Mouse (Mus musculus) heart, postnatal 0 days (tissue): ENCODE data around the gene Gjc1. TPM values are rescaled to one million over a fixed set of nuclear protein-coding genes. Genes with fewer than 3 reads are reported as not detected.

Source experiments
- ATAC-seq: fragments of 200-750 bp; cut with Nextera tagmentation; 2 replicates; pipeline ENCODE4 v1.8.0; 2017; ENCODE audit warnings: low read depth, moderate number of reproducible peaks, moderate library complexity; ENCODE audit not compliant: insufficient read depth
- DNase-seq: peaks from one replicate; pipeline ENCODE4 v3.0.0-alpha.2; 2016; ENCODE audit warnings: low spot score
- H3K27ac ChIP-seq: fragments of 300-500 bp; sonication (generic); 2 replicates; pipeline ENCODE4 v1.5.1; 2014; ENCODE audit warnings: low read depth, mild to moderate bottlenecking
- H3K27me3 ChIP-seq: fragments of 300-500 bp; sonication (generic); 2 replicates; pipeline ENCODE4 v1.6.1; 2014; ENCODE audit warnings: low read length, mixed read lengths; ENCODE audit not compliant: control insufficient read depth, insufficient read depth
- H3K36me3 ChIP-seq: fragments of 300-500 bp; sonication (generic); replicated peaks from 2 replicates; pipeline ENCODE4 v1.6.1; 2014; ENCODE audit warnings: low read length, mixed read lengths; ENCODE audit not compliant: control insufficient read depth, insufficient read depth
- H3K4me1 ChIP-seq: fragments of 300-500 bp; sonication (generic); 2 replicates; pipeline ENCODE4 v1.6.1; 2014; ENCODE audit warnings: antibody characterized with exemption; ENCODE audit not compliant: control insufficient read depth, insufficient read depth
- H3K4me2 ChIP-seq: fragments of 300-500 bp; sonication (generic); 2 replicates; pipeline ENCODE4 v1.6.1; 2014; ENCODE audit warnings: low read depth, mild to moderate bottlenecking, low read length, moderate library complexity
- H3K4me3 ChIP-seq: fragments of 300-500 bp; sonication (generic); 2 replicates; pipeline ENCODE4 v1.5.1; 2014; ENCODE audit warnings: low read depth, low read length
- H3K9ac ChIP-seq: fragments of 300-500 bp; sonication (generic); replicated peaks from 2 replicates; pipeline ENCODE4 v1.6.1; 2014; ENCODE audit warnings: low read depth, low read length, mixed read lengths
- H3K9me3 ChIP-seq: fragments of 300-500 bp; sonication (generic); replicated peaks from 2 replicates; pipeline ENCODE4 v1.6.1; 2016; ENCODE audit warnings: low read length; ENCODE audit not compliant: control insufficient read depth
- CTCF ChIP-seq: IDR thresholded peaks from 2 replicates; pipeline ENCODE4 v1.5.1; 2016; ENCODE audit warnings: antibody characterized with exemption, control low read depth, low read depth
- EP300 ChIP-seq: IDR thresholded peaks from 2 replicates; pipeline ENCODE4 v1.6.1; 2016; ENCODE audit warnings: antibody characterized with exemption, low read depth
- WGBS: fragments of 180-500 bp; shearing (Covaris S2); extraction: QIAGEN DNeasy Blood & Tissue Kit; methylation state at CpG from one replicate; pipeline ENCODE4 v1.1.7; 2014; 5-methylcytosine and 5-hydroxymethylcytosine counted together
- polyA plus RNA-seq: library from polyadenylated mRNA; unstranded; fragments of >200 nt; fragmentation: Nextera tagmentation; extraction: Ambion mirVana; gene quantifications from 2 replicates; pipeline ENCODE4 v1.2.1, GENCODE M21; 2015
- total RNA-seq: library from RNA; depleted of rRNA; stranded (reverse); fragments of >200 nt; gene quantifications from 2 replicates; pipeline ENCODE4 v1.2.3, GENCODE M21; 2014; ENCODE audit warnings: low replicate concordance

Gene Gjc1
- total and polyA plus RNA-seq, 2 experiments from 2014 or later = 19.2 to 42.7 TPM

- Histone ChIP-seq H3K4me3 (no peak overlapping the region), H3K27ac (no peak overlapping the region), H3K4me2 (no peak overlapping the region), H3K9me3 (no peaks in the 10 kb centered on the region), H3K4me1 (peaks cover 7% of the 10 kb centered on the region), H3K9ac (no peak overlapping the region), H3K27me3 (peaks cover 5% of the 10 kb centered on the region; the same call in 1 of the 2 replicates), H3K36me3 (no peaks in the 10 kb centered on the region)
- WGBS = 75% methylated on average over 11 of the region's 11 CpGs
- DNase-seq = no peak
- no peak for TF ChIP-seq CTCF
- no peak for TF ChIP-seq EP300
- ATAC-seq = no peak
Observed at GRCm38 (mm10) chr11:102763009-102763767, 56.3 kb downstream of the Gjc1 start.

GRCm38 (mm10) chr11:102762248-102762647 lies 57.3 kb downstream of the Gjc1 start:
- peak overlapping the region; percentile 73 for H3K4me3 ChIP-seq
- peaks cover 7% of the 10 kb centered on the region for H3K4me1 ChIP-seq
- ATAC-seq = no peak

GRCm38 (mm10) chr11:102761309-102762210 lies 57.9 kb downstream of the Gjc1 start, which contains the start of gene Adam11:
TSS of gene Adam11 (plus strand) at chr11:102761439.
- no peak for TF ChIP-seq CTCF
- TF ChIP-seq EP300 = no peak
- ATAC-seq (peak; percentile 50), DNase-seq (no peak)
- peaks cover 7% of the 10 kb centered on the region for H3K4me1 ChIP-seq
- no peaks in the 10 kb centered on the region for H3K9me3 ChIP-seq
- peak within 1 kb of the TSS; percentile 73 for H3K4me3 ChIP-seq
- H3K9ac ChIP-seq = peak within 1 kb of the TSS; percentile 65
- WGBS = under 1% methylated on average over 45 of the region's 76 CpGs
- H3K27me3 ChIP-seq = peaks cover 5% of the 10 kb centered on the region; the same call in 1 of the 2 replicates
- H3K36me3 ChIP-seq = no peaks in the 10 kb centered on the region
- H3K27ac ChIP-seq = no peak within 1 kb of the TSS
- peak within 1 kb of the TSS; percentile 100 for H3K4me2 ChIP-seq

More at GRCm38 (mm10) chr11:102762248-102762647, 57.3 kb downstream of the Gjc1 start:
- Histone ChIP-seq H3K27ac (no peak overlapping the region), H3K27me3 (peaks cover 5% of the 10 kb centered on the region; the same call in 1 of the 2 replicates), H3K9ac (peak overlapping the region; percentile 65), H3K9me3 (no peaks in the 10 kb centered on the region), H3K36me3 (no peaks in the 10 kb centered on the region), H3K4me2 (peak overlapping the region; percentile 100)
- TF ChIP-seq CTCF (no peak), EP300 (no peak)
- WGBS = 25% methylated on average over 14 of the region's 15 CpGs
- no peak for DNase-seq

- Histone ChIP-seq H3K27ac (no peak overlapping the region), H3K36me3 (no peaks in the 10 kb centered on the region), H3K4me1 (peaks cover 7% of the 10 kb centered on the region), H3K4me2 (peak overlapping the region; percentile 100), H3K4me3 (peak overlapping the region; percentile 73), H3K9ac (peak overlapping the region; percentile 65; the same call in 1 of the 2 replicates), H3K27me3 (peaks cover 5% of the 10 kb centered on the region; the same call in 1 of the 2 replicates), H3K9me3 (no peaks in the 10 kb centered on the region)
- ATAC-seq (peak; percentile 7), DNase-seq (no peak)
- TF ChIP-seq EP300 = no peak
- TF ChIP-seq CTCF = no peak
- 37% methylated on average over 6 of the region's 6 CpGs for WGBS
Observed at GRCm38 (mm10) chr11:102760805-102761308, 58.6 kb downstream of the Gjc1 start.

- Histone ChIP-seq H3K36me3 (no peaks in the 10 kb centered on the region), H3K27ac (no peak overlapping the region), H3K27me3 (peaks cover 5% of the 10 kb centered on the region; the same call in 1 of the 2 replicates), H3K9ac (no peak overlapping the region), H3K4me3 (no peak overlapping the region), H3K9me3 (no peaks in the 10 kb centered on the region), H3K4me2 (no peak overlapping the region), H3K4me1 (peaks cover 10% of the 10 kb centered on the region)
- TF ChIP-seq EP300 = no peak
- no peak for TF ChIP-seq CTCF
- no peak for ATAC-seq
- 74% methylated on average over 2 of the region's 2 CpGs for WGBS
- no peak for DNase-seq
Observed at GRCm38 (mm10) chr11:102758977-102759376, 60.5 kb downstream of the Gjc1 start.
